Mouse (Mus musculus) right cerebral cortex, postnatal 4 days (tissue): ENCODE measurements around the gene Nup153.

Experiments used
- DNase-seq: peaks from one replicate; pipeline ENCODE4 v3.0.0-alpha.2; 2022

Nup153 gene

GRCm38 (mm10) chr13:46727038-46727836, 503 bp downstream of the Nup153 start:
- DNase-seq, result peak; percentile 44

- DNase-seq, result peak; percentile 34
Measured at GRCm38 (mm10) chr13:46726288-46727037, 1.3 kb downstream of the Nup153 start.

GRCm38 (mm10) chr13:46725227-46725626, 2.5 kb downstream of the Nup153 start:
- DNase-seq, result no peak

- no peak for DNase-seq
Measured at GRCm38 (mm10) chr13:46724371-46724770, 3.4 kb downstream of the Nup153 start.

- DNase-seq, result no peak
Measured at GRCm38 (mm10) chr13:46721009-46721408, 6.7 kb downstream of the Nup153 start.

- DNase-seq, result no peak
Measured at GRCm38 (mm10) chr13:46718893-46719400, 8.8 kb downstream of the Nup153 start.

GRCm38 (mm10) chr13:46715976-46716639, 11.6 kb downstream of the Nup153 start:
- DNase-seq, result no peak

GRCm38 (mm10) chr13:46713486-46713885, 14.3 kb downstream of the Nup153 start:
- DNase-seq, result no peak

- DNase-seq, result no peak
Measured at GRCm38 (mm10) chr13:46703138-46703537, 24.6 kb downstream of the Nup153 start.

- no peak for DNase-seq
Measured at GRCm38 (mm10) chr13:46701486-46701885, 26.3 kb downstream of the Nup153 start.

GRCm38 (mm10) chr13:46699372-46699771, 28.4 kb downstream of the Nup153 start:
- DNase-seq, result no peak

- DNase-seq, result no peak
Measured at GRCm38 (mm10) chr13:46696788-46697187, 31.0 kb downstream of the Nup153 start.

- no peak for DNase-seq
Measured at GRCm38 (mm10) chr13:46695932-46696331, 31.8 kb downstream of the Nup153 start.

GRCm38 (mm10) chr13:46695296-46695908, 32.3 kb downstream of the Nup153 start:
- DNase-seq, result no peak

- DNase-seq, result no peak
Measured at GRCm38 (mm10) chr13:46690559-46691241, 37.0 kb downstream of the Nup153 start.

- no peak for DNase-seq
Measured at GRCm38 (mm10) chr13:46683370-46683769, 44.4 kb downstream of the Nup153 start.

- DNase-seq, result no peak
Measured at GRCm38 (mm10) chr13:46682921-46683320, 44.8 kb downstream of the Nup153 start.

GRCm38 (mm10) chr13:46677721-46678120, 50.0 kb downstream of the Nup153 start:
- DNase-seq, result no peak

- no peak for DNase-seq
Measured at GRCm38 (mm10) chr13:46674601-46675000, 53.1 kb downstream of the Nup153 start.

- DNase-seq, result no peak
Measured at GRCm38 (mm10) chr13:46670514-46670913, 57.2 kb downstream of the Nup153 start.

- DNase-seq, result peak; percentile 49
Measured at GRCm38 (mm10) chr13:46669620-46670271, 58.0 kb downstream of the Nup153 start.
